Mouse (Mus musculus) central nervous system, embryonic 18 days (tissue): ENCODE measurements around the gene Serpina1c. TPM values are rescaled to one million over a fixed set of nuclear protein-coding genes. Genes with fewer than 3 reads are reported as not detected.

Source experiments
- polyA plus RNA-seq: library from polyadenylated mRNA; depleted of rRNA; stranded (reverse); fragments of >200 nt; gene quantifications from 2 replicates; pipeline ENCODE4 v1.2.3, GENCODE M21; 2012; rRNA removed

Serpina1c gene
- 0.09 TPM in 1 of 2 replicates, not detected in the other for polyA plus RNA-seq

DNA sequence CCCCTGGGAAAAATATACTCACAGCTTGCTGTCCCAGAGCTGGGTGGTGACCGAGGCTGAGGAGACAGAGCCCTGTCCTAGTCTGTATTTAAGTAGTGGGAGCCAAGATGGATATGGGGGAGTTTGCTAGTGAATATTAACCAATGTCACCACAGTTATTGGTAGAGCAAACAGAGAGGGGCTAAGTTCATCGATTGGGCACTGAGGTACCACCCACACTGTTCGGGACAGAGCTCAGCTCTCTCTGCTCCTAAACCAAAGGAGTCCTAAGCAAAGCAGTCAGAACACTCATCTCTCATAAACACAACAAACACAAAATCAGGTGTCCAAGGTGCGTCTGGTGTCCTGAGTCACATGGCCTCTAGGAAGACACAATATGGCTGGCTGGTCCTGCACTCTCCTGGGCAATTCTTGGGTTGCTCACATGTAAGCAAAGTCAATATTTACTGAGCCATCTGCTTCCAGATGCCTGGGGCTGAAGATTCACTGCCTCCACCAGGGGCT lies at the start of gene Serpina1c:
TSS of gene Serpina1c (minus strand) at position 51 of the 504 bp plus-strand sequence.

GRCm38 (mm10) chr12:103863101-103863974 lies 41.3 kb downstream of the Serpina1c start, which contains the start of gene Serpina1a:
Gene Serpina1a, minus strand, starts transcription at chr12:103863562.

Other genes starting within 250 kb of the Serpina1c start
- 0.03 and 0.04 TPM in 2 replicates for gene Serpina6, start 247.7 kb downstream of the Serpina1c start, polyA plus RNA-seq
- gene Serpina16, start 228.7 kb downstream of the Serpina1c start, polyA plus RNA-seq: not detected in 2 replicates
- not detected in 2 replicates for gene Serpina1f, start 209.4 kb downstream of the Serpina1c start, polyA plus RNA-seq
- gene Serpina1d, start 131.3 kb downstream of the Serpina1c start, polyA plus RNA-seq: 0.12 TPM in 1 of 2 replicates, not detected in the other
- 0.06 and 0.09 TPM in 2 replicates for gene Serpina1b, start 74.5 kb downstream of the Serpina1c start, polyA plus RNA-seq
- 0.05 TPM in 1 of 2 replicates, not detected in the other for gene Serpina1a, start 41.3 kb downstream of the Serpina1c start, polyA plus RNA-seq
- gene Serpina1e, start 54.1 kb upstream of the Serpina1c start, polyA plus RNA-seq: 0.13 and 0.21 TPM in 2 replicates
- gene Serpina11, start 85.1 kb upstream of the Serpina1c start, polyA plus RNA-seq: 0.04 TPM in 1 of 2 replicates, not detected in the other
- gene Serpina9, start 108.9 kb upstream of the Serpina1c start, polyA plus RNA-seq: 0.04 and 0.09 TPM in 2 replicates
- gene Serpina12, start 139.6 kb upstream of the Serpina1c start, polyA plus RNA-seq: not detected in 2 replicates
- gene Serpina5, start 196.2 kb upstream of the Serpina1c start, polyA plus RNA-seq: not detected in 2 replicates
- gene Serpina3a, start 207.8 kb upstream of the Serpina1c start, polyA plus RNA-seq: not detected in 2 replicates
- gene Serpina3b, start 223.1 kb upstream of the Serpina1c start, polyA plus RNA-seq: not detected in 2 replicates
- gene Serpina3c, start 249.0 kb upstream of the Serpina1c start, polyA plus RNA-seq: 0.60 TPM in 1 of 2 replicates, not detected in the other